Mouse (Mus musculus) kidney, adult 18-20 months (tissue): ENCODE data around the gene Rapgef4.

Experiments
- DNase-seq: peaks from one replicate; pipeline ENCODE4 v3.0.0; 2021

The Rapgef4 gene

DNA sequence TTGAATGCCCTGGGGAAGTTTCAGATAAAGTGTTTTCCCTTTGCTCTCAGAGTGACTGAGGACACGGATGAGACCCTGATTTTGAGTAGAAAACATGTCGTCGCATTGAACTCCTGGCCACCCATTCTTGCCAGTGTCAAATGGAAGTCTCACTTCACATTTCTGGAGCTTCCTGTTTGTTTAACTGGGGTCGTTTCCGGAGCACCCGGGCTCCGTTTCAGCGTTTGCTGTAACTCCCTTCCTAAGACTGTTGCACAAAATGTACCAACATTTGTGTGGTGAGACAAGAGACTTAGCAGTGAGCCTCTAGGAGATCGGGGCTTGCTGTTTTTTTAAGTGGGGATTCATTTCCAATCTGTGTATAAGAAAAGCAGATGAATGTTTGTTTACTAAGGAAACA is 220.5 kb downstream of the Rapgef4 start:
- no peak for DNase-seq

DNA sequence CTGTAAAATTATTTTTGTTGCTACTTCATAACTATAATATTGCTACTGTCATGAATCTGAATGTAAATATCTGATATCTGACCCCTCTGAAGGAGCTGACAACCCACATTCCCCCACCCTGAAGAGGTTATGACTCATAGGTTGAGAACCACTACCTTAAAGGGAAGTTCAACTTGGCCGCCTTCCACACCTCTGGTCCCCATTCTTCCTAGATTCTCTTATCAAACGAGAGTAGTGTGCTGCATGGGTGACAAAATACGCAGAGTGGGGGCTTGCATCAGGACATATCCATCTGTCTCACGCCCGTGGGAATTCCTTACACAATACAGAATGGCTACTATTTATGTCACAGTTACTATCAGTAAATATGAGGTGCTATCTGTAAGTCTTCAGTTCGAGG is 221.2 kb downstream of the Rapgef4 start:
- DNase-seq, result no peak

DNA sequence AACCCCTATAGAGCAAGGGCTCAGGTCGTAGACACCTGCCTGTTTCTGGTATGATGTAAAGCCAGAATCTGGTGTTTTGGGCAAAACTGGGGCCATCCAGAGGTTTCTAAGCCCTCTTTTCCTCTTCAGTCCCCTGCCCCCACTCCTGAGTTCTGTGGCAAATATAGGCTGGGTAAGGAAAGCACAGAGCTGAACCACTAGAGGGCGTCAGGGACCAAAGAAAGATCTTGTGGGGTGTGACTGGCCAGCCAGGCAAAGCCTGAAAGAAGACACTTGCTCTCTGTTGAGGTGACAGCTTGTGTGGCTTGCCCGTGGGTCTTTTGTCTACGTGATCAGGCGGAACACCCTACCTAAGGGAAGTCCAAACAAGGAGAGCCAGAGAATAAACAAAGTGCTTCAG is 222.6 kb downstream of the Rapgef4 start:
- peak; percentile 63 for DNase-seq

- DNase-seq, result no peak
These were observed 224.8 kb downstream of the Rapgef4 start for GRCm38 (mm10) chr2:72205869-72206268.

- no peak for DNase-seq
These were observed 225.6 kb downstream of the Rapgef4 start for GRCm38 (mm10) chr2:72206530-72207248.

DNA sequence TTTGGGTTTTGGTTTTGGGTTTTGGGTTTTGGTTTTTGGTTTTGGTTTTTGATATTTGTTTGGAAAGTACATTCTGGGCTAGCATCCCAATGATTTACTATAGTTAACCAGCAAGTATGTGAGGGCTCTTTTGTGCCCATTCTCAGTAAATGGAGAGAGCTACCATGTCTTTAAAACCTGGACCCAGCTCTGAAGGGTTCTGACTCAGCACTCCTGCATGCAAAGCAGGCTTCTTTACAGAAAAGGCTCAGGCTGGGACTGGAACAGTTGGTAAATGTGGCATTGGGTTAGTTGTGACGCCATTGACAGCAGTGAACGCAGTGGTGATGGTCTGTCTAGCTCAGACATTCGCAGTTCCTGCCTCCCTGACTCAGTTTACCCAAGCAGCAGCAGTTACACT is 236.3 kb downstream of the Rapgef4 start:
- DNase-seq, result no peak

DNA sequence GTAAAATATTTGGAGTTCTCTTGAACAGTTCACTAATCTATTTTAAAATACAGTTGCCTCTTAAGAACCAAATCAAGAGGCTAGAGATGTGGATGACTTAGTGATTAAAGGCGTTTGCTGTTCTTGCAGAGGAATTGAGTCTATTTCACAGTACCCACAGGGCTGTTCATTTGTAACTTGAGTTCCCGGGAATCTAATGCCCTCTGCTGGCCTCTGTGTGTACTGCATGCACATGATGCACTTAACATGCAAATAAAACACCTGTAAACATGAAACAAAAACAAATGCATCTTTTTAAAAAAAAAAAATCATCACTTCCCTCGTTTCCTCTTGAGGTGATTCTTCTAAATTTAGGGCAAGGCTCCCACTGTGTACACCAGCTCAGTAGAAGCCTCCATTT is 238.9 kb downstream of the Rapgef4 start:
- peak; percentile 65 for DNase-seq

DNA sequence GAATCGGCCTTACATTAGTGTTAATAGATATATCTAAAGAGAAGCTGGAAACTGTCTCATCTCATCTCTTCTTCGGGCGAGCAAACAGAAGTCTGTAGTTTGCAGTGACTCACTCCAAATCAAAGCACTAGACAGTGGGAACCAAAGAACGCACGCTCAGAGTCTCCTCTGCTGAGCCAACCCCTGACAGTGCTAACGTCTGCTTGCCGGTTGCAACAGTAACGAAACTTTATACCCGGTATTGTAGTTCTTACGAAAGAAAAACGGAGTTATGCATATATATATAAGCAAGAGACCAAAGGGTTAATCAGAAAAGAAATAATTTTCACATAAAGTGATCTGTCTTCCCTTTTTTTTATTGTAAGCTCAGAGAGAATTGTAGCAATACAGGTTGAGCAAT is 240.2 kb downstream of the Rapgef4 start:
- no peak for DNase-seq

GRCm38 (mm10) chr2:72221706-72222105 is 240.7 kb downstream of the Rapgef4 start:
- DNase-seq, result no peak

DNA sequence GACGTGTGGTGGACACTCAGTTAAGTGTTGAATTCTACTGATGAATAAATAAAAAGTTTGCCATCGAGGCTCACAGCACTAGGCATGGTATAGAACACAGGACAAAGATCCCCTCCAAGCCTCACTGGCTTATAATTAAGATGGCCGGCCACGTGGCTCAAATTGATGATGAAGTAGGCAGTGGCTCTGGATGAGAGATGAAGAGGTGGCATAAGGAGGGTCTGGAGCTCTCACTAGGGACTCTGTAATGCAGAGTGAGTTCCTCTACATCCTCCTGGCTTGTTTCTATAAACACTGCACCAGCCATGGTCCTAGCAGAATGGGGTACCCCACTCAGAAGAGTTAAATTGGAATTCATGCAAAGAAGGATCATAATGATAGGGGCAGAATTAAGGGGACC is 241.2 kb downstream of the Rapgef4 start:
- DNase-seq, result no peak

- DNase-seq, result no peak
These were observed 241.9 kb downstream of the Rapgef4 start for GRCm38 (mm10) chr2:72222736-72223455.

DNA sequence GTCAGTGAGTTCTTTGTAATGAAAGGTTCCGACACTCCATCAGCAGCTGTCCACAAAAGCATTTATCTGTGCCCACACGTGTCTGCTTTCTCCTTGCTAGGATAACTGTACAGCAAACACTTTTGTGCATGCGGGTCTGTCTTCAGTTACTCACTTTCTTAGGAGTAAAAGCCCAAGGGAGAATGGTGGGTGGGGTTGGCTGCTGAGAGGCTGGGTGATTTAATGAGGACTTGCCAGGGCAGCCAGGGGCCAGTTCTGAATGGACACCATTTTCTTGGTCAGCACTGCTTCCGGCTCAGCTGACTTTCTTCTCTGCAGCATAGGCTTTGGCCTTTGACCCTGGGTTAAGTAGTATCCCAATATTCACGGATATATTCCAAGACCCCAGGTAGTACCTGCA is 242.4 kb downstream of the Rapgef4 start:
- DNase-seq, result no peak

- DNase-seq, result no peak
These were observed 245.0 kb downstream of the Rapgef4 start for GRCm38 (mm10) chr2:72226006-72226405.

- DNase-seq, result no peak
These were observed 246.4 kb downstream of the Rapgef4 start for GRCm38 (mm10) chr2:72227416-72227815.

DNA sequence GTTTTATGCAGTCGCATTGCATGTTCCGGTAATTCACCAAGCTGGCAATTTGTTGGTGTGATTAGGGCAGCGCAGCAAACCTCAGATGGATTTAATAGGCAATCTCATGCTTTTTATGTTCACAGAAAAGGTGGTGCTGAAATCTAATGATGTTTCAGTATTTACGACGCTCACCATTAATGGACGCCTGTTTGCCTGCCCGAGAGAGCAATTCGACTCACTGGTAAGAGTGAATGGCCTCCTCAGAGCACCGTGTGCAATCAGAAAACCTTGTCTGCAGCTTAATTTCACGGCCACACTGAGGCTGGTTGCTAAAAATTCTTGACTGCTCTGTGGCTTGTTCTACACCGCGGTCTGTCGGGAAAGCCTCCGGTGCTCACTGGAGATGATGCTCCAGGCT is 247.8 kb downstream of the Rapgef4 start:
- DNase-seq, result no peak

DNA sequence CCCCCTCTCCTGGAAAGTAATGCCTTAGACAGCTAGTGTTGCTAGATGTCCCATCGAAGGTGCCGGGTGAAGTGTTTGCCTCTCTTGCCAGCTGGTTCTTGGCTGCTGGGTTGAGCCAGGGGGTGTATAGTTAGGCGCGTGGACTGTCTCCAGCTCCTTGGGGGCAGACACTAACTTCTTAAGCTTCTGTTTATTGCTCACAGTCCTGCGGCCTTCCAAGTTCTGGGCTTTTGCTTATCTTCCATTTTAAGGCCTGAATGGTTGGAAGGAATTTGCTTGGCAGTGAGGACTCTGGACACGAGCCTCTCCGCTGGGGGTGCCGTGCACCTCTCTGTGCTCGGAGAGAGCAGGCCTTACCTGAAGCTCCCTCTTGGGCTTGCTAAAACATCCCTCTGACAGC is 249.5 kb downstream of the Rapgef4 start:
- peak; percentile 28 for DNase-seq

DNA sequence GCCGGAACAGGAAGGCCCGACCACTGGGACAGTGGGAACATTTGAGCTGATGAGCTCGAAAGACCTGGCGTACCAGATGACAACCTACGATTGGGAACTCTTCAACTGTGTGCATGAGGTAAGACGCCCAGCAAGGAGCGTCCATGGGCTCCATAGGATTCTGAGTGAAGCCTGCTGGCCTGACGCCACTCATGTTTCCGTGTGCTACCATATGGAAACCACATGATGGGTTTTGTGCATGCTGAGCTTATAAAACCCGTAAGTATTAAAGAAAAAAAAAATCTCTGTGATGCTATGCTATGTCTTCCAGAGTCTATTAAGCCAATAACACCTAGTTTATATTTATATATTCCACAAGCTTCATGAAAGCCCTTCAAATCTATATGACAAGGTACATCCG is 253.0 kb downstream of the Rapgef4 start:
- DNase-seq, result no peak

DNA sequence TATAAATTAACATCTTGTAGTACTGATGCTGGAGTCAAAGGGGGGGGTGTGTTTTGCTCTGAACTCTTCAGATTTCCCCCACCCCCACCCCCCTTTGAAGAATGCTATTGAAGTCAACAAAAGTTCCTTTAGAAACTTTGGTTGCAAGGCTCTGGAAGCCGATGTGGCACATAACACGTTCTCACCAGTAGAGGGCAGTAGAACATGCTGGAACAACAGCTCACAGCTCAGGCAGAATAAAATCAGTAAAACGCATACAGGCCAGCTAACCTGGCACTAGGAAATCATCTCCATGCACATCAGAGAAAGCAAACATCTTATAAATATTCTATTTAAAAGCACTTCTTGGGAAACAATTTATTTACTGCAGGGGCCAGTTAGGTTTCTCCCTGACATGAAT is 253.9 kb downstream of the Rapgef4 start:
- DNase-seq, result peak; percentile 69

DNA sequence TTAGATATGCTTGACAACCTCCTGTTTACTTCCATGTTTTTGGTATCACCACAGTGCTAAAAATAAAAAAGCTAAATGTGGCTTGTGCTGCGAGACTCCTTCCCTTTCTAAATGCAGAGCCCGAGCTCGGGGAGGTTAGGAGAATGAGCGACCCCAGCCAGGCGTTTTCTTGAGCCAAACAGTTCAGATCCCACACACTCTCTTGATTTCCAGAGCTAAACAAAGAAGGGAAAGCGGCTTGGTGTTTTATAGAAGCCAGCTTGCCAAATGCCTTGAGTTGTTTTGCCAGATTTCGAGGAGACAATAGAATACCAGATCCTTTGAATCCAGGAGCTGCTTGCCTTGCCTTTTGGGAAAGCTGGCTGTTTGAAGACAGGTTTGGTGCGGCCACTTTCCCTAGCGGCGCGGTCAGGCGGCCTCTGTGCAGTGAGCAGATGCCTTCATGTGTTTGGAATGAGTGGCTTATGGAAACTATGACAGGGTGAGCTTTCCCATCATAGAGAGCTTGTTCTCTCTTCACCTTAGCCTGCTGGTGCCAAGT is 254.4 kb downstream of the Rapgef4 start:
- no peak for DNase-seq

DNA sequence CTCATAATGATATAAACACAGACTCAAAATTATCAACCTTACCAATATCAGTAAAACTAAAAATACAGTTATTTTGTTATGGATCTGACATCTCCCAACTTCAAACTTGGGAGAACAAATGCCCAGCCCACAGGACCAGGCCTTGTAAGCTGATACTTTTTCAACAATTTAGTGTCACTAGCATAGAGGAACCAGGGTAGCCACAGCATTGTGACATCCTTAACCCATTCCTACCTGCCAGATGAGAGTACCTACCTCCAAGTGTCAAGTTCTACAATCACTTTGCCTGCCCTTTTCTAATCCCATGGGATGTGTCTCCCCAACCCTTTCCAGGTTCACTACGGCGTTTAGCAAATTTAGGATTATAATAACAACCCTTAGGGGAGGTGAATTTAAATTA is 257.4 kb downstream of the Rapgef4 start:
- DNase-seq, result no peak

DNA sequence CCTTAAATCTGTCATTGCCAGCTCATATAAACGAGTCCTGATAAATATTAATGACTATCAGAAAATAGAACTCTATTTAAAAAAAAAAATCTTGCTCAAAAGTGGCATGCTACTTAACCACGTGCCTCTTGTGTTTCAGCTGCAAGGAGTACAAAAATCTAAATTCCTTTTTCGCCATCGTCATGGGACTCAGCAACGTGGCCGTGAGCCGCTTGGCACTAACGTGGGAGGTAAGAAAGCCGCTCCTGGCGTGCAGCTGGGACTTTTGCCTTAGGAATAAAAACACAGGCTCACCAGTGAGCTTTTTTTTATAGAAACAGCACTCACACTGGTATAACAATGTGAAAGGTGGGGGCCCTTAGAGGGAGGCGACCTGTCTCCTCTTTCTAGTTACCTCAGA is 257.9 kb downstream of the Rapgef4 start:
- DNase-seq, result no peak

- no peak for DNase-seq
These were observed 258.4 kb downstream of the Rapgef4 start for GRCm38 (mm10) chr2:72239456-72239855.

DNA sequence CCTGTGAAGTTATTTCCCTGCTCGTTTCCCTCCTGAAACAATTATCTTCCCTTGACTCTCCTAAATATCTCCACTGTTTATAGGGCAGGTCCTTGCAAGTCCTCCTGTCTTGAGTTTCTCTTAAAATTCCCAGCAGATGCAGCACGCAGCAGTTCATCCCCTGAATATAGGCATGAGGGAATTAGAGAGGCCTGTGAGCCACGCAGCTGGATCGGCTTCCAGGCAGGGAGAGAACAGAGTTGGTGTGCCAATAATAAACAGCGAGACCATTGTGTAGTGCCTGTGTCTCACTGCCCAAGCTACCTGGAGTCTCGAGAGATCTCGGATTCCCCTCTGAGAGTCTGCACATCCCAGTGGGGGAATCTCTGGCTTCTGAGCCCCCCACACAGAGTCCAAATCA is 259.0 kb downstream of the Rapgef4 start:
- DNase-seq, result no peak

DNA sequence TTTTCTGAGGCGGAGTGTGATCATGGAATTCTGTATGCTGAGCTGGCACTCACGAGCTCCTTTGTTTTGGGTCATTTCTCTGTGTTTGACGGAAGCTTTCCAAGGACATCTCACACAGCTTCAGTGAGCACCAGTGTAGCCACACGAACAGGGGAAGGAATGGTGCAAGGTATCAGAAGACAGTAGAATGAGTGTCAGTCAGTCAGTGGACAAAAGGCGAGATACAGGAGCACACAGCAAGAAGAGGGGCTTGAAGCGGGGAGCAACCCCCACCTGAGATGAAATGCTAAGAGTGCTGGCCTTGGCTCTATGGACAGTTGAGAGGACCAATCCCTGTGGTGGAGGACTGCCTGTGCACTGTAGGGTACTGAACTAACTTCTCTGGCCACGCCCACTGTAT is 259.7 kb downstream of the Rapgef4 start:
- no peak for DNase-seq
